Mouse (Mus musculus): ENCODE data around the gene Trex2.

DNA sequence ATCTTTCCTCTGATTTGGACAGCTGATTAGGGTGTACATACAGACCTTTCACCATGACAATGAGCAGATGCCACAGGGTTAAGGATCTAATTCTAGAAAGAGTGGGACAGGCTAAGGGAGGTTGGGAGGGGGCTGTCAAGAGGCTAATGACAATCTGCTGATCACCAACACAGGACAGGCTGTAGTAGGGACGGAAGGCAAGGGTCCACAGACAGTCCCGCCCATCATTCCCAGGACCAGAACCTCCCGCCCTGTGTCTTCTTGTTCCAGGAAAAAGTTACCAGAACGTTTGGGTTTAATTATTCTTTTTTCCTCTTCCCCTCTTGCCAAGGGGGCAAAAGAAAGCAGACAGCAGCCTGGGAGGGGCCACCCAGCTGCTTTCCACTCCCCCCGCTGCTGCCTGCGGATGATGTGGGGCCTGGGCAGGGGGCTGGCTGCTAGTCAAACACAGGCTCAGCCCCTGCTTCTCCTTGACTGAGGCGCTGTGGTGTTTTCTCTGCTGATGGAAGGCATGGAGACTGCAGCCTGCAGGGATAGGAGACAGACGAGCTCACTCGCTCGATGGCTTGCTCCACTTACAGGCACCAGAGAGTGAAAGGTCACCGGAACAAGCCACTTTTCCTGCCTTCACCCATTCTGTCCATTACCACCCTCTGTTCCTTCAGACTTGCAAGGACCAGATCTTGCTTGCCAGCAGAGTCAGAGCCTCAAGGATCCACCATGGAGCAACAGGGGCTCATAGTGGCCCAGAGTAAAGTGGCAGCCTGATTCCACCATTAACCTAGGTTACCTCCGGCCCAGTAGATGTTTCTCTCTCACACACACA, 39.4 kb upstream of the Trex2 start:
- TF ChIP-seq CTCF (IDR thresholded peaks at IDR 0.05; ENCODE audit: control insufficient read depth, insufficient read depth, low read length) (no peak), POLR2A (IDR thresholded peaks at IDR 0.05; ENCODE audit: borderline replicate concordance, control insufficient read depth, low read depth, low read length) (no peak)
